Mouse (Mus musculus) bone marrow, adult 2 months (tissue): ENCODE measurements around the gene Gm15217. TPM values are rescaled to one million over a fixed set of nuclear protein-coding genes. Genes with fewer than 3 reads are reported as not detected.

Source experiments
- H3K27ac ChIP-seq: fragments of 200-500 bp; 2 replicates; pipeline ENCODE4 v1.5.1; 2012; ENCODE audit warnings: low read depth, mild to moderate bottlenecking, control low read depth, inconsistent platforms, low read length; ENCODE audit not compliant: control insufficient read depth, poor library complexity, insufficient read depth
- H3K4me1 ChIP-seq: fragments of 200-500 bp; 2 replicates; pipeline ENCODE4 v1.6.1; 2011; ENCODE audit warnings: low read length; ENCODE audit not compliant: control insufficient read depth, insufficient read depth
- H3K4me3 ChIP-seq: fragments of 200-500 bp; replicated peaks from 2 replicates; pipeline ENCODE3; 2011; ENCODE audit warnings: mild to moderate bottlenecking, low read depth, low read length, control low read depth; ENCODE audit not compliant: control insufficient read depth
- CTCF ChIP-seq: fragments of 200-500 bp; IDR thresholded peaks from 2 replicates; pipeline ENCODE4 v1.5.1; 2011; ENCODE audit warnings: low read length, control low read depth; ENCODE audit not compliant: control insufficient read depth, insufficient read depth
- POLR2A ChIP-seq: fragments of 200-500 bp; IDR thresholded peaks from 2 replicates; pipeline ENCODE4 v1.6.1; 2011; ENCODE audit warnings: low read depth, mild to moderate bottlenecking, control low read depth, low read length, borderline replicate concordance; ENCODE audit not compliant: control insufficient read depth
- WGBS: fragments of 180-500 bp; shearing (Covaris S2); methylation state at CpG from one replicate; pipeline ENCODE4 v1.1.7; 2018; 5-methylcytosine and 5-hydroxymethylcytosine counted together
- polyA plus RNA-seq: library from polyadenylated mRNA; stranded (reverse); fragments of >200 nt; gene quantifications from 2 replicates; pipeline ENCODE4 v1.2.4, GENCODE M21; 2011; ENCODE audit warnings: low replicate concordance; ENCODE audit not compliant: missing spikeins, insufficient read depth, insufficient read length

Gene Gm15217
- polyA plus RNA-seq, 1 experiment, result not detected

DNA sequence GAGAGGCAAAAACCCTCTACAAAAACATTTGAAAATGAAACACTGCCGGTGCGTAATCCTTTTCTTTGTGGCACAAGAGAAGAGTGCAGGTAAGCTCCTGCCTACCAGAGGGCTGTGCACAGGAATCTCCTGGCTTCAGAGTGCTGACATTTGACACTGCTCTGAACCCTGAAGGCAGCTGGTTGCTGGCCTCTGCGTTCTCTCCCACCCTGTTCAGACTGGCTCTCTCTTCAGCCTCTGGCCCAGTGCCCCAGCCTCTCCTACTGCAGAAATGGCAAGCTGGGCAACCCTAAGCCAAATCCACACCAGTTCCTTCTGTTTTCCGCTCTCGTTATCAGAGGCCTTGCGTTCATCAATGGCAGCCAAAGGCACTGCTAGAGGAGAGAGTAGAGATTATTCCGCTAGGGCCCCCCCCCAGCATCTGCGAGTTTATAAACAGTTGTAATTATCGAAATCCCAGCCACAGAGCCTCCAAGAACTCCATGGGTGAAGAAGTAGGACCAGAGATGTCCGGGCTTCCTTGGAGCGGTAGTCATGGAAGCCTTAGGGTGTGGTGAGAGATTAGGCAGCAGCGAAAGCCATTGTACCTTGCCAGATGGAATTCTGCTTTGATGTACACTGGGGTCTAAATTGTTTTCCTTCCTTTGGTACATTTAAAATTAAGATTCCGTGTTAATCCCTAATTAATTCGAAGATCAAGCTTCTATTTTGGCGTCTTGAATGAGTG, 39.3 kb downstream of the Gm15217 start:
- no peak overlapping the region for H3K4me3 ChIP-seq
- no peaks in the 10 kb centered on the region for H3K4me1 ChIP-seq
- no peak overlapping the region for H3K27ac ChIP-seq
- TF ChIP-seq CTCF (no peak), POLR2A (no peak)
- WGBS, result 86% methylated on average over 15 of the region's 15 CpGs

DNA sequence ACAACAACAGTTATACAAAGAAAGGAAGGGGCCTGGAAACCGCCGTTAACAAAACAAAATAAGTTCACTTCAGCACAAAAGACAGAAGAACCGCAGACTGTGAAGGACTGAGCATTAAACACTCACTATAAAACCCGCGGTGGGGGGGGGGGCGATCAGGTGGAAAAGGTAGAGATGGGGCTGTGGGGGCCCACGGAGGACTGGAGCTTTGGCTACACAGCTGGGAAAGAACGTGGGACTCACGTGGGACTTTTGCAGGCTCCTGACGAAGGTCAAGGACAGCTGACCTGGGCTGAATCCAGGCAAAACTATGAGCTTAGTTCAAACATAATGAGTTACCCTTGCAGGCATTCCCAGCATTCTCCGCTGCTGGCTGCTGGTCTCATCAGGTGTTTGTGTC, 40.1 kb downstream of the Gm15217 start:
- no peak overlapping the region for H3K4me3 ChIP-seq
- WGBS, result 72% methylated on average over 11 of the region's 11 CpGs
- TF ChIP-seq POLR2A (no peak), CTCF (no peak)

GRCm38 (mm10) chr14:46421823-46422222, 42.6 kb downstream of the Gm15217 start:
- Histone ChIP-seq H3K4me3 (no peak overlapping the region), H3K4me1 (no peaks in the 10 kb centered on the region), H3K27ac (no peak overlapping the region)
- no peak for TF ChIP-seq POLR2A
- TF ChIP-seq CTCF, result no peak
- 69% methylated on average over 3 of the region's 3 CpGs for WGBS

More for the DNA sequence above, 40.1 kb downstream of the Gm15217 start:
- no peak overlapping the region for H3K27ac ChIP-seq
- H3K4me1 ChIP-seq, result no peaks in the 10 kb centered on the region

- Histone ChIP-seq H3K4me3 (no peak overlapping the region), H3K4me1 (no peaks in the 10 kb centered on the region), H3K27ac (no peak overlapping the region)
- TF ChIP-seq POLR2A (no peak), CTCF (no peak)
- 81% methylated on average over 13 of the region's 13 CpGs for WGBS
Measured at GRCm38 (mm10) chr14:46427251-46427650, 48.0 kb downstream of the Gm15217 start.

- 87% methylated on average over 5 of the region's 5 CpGs for WGBS
- no peaks in the 10 kb centered on the region for H3K4me1 ChIP-seq
- H3K4me3 ChIP-seq, result no peak overlapping the region
- no peak overlapping the region for H3K27ac ChIP-seq
- TF ChIP-seq CTCF, result no peak
- TF ChIP-seq POLR2A, result no peak
Measured at GRCm38 (mm10) chr14:46430231-46430630, 51.0 kb downstream of the Gm15217 start.

Other genes starting within 250 kb of the Gm15217 start
- 2.6 and 4.6 TPM in 2 replicates for gene Bmp4, start 11.3 kb downstream of the Gm15217 start, polyA plus RNA-seq